Mouse (Mus musculus) limb, embryonic 14.5 days (tissue): ENCODE measurements at regions not wholly inside any gene's neighbourhood (a gene's known extent, or its start where the extent isn't known, plus 50 kb on each side); places are given as distances from the start of the nearest gene placed in this dataset.

Experiments used
- ATAC-seq: fragments of 200-750 bp; cut with Nextera tagmentation; 2 replicates; pipeline ENCODE4 v1.8.0; 2017; ENCODE audit warnings: low read depth, moderate number of reproducible peaks, moderate TSS enrichment; ENCODE audit not compliant: low FRiP score
- DNase-seq: peaks from one replicate; pipeline ENCODE4 v3.0.0-alpha.2; 2015; ENCODE audit warnings: low spot score
- H3K27ac ChIP-seq: fragments of 300-500 bp; sonication (generic); replicated peaks from 2 replicates; pipeline ENCODE4 v1.5.1; 2014; ENCODE audit warnings: low read depth, mild to moderate bottlenecking, low read length, moderate library complexity, mixed read lengths
- H3K27me3 ChIP-seq: fragments of 300-500 bp; sonication (generic); 2 replicates; pipeline ENCODE4 v1.6.1; 2014; ENCODE audit warnings: low read length, mixed read lengths; ENCODE audit not compliant: control insufficient read depth, insufficient read depth
- H3K36me3 ChIP-seq: fragments of 300-500 bp; sonication (generic); 2 replicates; pipeline ENCODE4 v1.6.1; 2014; ENCODE audit warnings: mild to moderate bottlenecking, low read length, moderate library complexity, mixed read lengths; ENCODE audit not compliant: control insufficient read depth, insufficient read depth
- H3K4me1 ChIP-seq: fragments of 300-500 bp; sonication (generic); 2 replicates; pipeline ENCODE4 v1.6.1; 2014; ENCODE audit warnings: antibody characterized with exemption, low read length, mixed read lengths; ENCODE audit not compliant: control insufficient read depth, insufficient read depth
- H3K4me2 ChIP-seq: fragments of 300-500 bp; sonication (generic); replicated peaks from 2 replicates; pipeline ENCODE4 v1.6.1; 2014; ENCODE audit warnings: low read depth, mild to moderate bottlenecking, low read length, moderate library complexity; ENCODE audit not compliant: severe bottlenecking
- H3K4me3 ChIP-seq: fragments of 300-500 bp; sonication (generic); replicated peaks from 2 replicates; pipeline ENCODE4 v1.5.1; 2014; ENCODE audit warnings: low read length
- H3K9ac ChIP-seq: fragments of 300-500 bp; sonication (generic); 2 replicates; pipeline ENCODE4 v1.6.1; 2014; ENCODE audit warnings: mild to moderate bottlenecking, low read depth, low read length, moderate library complexity; ENCODE audit not compliant: severe bottlenecking
- H3K9me3 ChIP-seq: fragments of 300-500 bp; sonication (generic); 2 replicates; pipeline ENCODE4 v1.6.1; 2016; ENCODE audit warnings: low read length; ENCODE audit not compliant: control insufficient read depth
- POLR2A ChIP-seq: fragments of 200-500 bp; IDR thresholded peaks from 2 replicates; pipeline ENCODE4 v1.8.0; 2012; ENCODE audit warnings: inconsistent platforms, mild to moderate bottlenecking, moderate library complexity, borderline replicate concordance; ENCODE audit not compliant: insufficient read depth, insufficient read length; ENCODE audit errors: extremely low read depth
- WGBS: fragments of 180-500 bp; shearing (Covaris S2); extraction: QIAGEN DNeasy Blood & Tissue Kit; methylation state at CpG from one replicate; pipeline ENCODE4 v1.1.7; 2014; 5-methylcytosine and 5-hydroxymethylcytosine counted together

DNA sequence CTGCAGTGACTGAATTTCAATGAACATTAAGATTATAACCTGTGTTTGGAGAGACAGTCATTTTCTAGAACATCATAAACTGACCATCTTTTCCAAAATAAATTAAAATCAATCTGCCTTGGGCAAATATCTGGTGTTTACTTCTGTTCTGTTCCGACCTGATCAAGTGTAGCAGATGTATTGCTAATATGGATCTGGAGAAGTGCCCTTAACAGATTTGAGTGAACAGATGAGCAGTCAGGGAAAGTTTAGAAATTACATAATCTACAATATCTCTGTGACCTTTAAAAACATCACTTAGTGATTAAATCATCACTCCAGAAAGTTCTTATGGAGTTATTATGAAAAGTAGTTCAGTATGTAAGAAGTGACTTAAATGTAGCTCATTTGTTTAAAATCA is 1634.1 kb upstream of the B3galt2 start:
- no peaks in the 10 kb centered on the region for H3K36me3 ChIP-seq
- 60% methylated on average over 1 of the region's 1 CpGs for WGBS
- H3K4me3 ChIP-seq, result no peak overlapping the region
- no peak overlapping the region for H3K27ac ChIP-seq
- H3K9me3 ChIP-seq, result no peaks in the 10 kb centered on the region
- no peak for ATAC-seq
- no peaks in the 10 kb centered on the region for H3K27me3 ChIP-seq
- no peak for TF ChIP-seq POLR2A
- H3K4me1 ChIP-seq, result no peaks in the 10 kb centered on the region
- H3K9ac ChIP-seq, result no peak overlapping the region
- no peak overlapping the region for H3K4me2 ChIP-seq
- no peak for DNase-seq

DNA sequence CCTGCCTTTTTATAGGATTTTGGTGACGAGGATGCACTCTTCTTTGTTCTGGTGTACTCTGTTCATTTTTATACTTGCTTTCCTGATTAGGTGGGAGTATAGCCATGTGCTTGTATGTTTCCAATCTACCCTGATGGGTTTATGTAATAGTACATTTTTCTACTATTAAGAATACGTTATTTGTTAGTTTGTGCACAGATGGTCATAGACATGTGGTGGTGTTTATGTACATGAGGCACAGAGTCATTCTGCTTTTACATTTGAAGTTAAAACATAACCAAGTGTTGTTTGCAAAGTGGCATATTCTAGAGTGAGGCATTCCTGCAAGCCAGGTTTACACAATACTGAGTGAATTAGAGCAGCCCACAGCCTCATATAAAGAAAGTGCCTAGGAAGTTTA is 1597.7 kb upstream of the B3galt2 start:
- ATAC-seq, result no peak
- no peaks in the 10 kb centered on the region for H3K27me3 ChIP-seq
- no peak overlapping the region for H3K4me2 ChIP-seq
- no peaks in the 10 kb centered on the region for H3K36me3 ChIP-seq
- H3K9me3 ChIP-seq, result no peaks in the 10 kb centered on the region
- H3K27ac ChIP-seq, result no peak overlapping the region
- 64% methylated on average over 2 of the region's 2 CpGs for WGBS
- H3K4me3 ChIP-seq, result no peak overlapping the region
- H3K4me1 ChIP-seq, result no peaks in the 10 kb centered on the region
- DNase-seq, result no peak
- H3K9ac ChIP-seq, result no peak overlapping the region
- no peak for TF ChIP-seq POLR2A

DNA sequence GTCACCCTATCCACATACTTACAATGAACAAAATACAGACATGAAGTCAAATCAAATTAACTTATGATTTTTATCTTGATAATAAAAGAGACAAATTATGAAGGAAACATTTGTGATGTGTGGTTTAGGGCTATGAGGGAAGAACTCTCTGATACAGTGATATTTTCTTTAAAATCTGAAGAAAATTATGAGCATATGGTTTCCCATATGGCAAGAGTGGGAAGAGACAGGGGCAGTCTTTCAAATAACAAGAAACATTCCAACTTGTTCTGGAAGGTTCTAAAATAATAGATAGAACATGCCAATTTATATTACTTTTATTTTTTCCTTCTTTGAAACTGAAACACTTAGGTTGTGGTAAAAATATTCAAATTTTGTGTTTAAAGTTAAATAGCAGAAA is 1585.3 kb upstream of the B3galt2 start:
- Histone ChIP-seq H3K9me3 (no peaks in the 10 kb centered on the region), H3K36me3 (no peaks in the 10 kb centered on the region), H3K4me3 (no peak overlapping the region), H3K27me3 (no peaks in the 10 kb centered on the region), H3K9ac (no peak overlapping the region), H3K4me2 (no peak overlapping the region), H3K27ac (no peak overlapping the region), H3K4me1 (no peaks in the 10 kb centered on the region)
- no peak for DNase-seq
- no peak for ATAC-seq
- TF ChIP-seq POLR2A, result no peak
